Mouse (Mus musculus) liver, embryonic 14.5 days (tissue): ENCODE results near the gene Rtn4. TPM values are rescaled to one million over a fixed set of nuclear protein-coding genes. Genes with fewer than 3 reads are reported as not detected.

Experiments
- ATAC-seq: fragments of 200-750 bp; cut with Nextera tagmentation; 2 replicates; pipeline ENCODE4 v1.8.0; 2017; ENCODE audit warnings: moderate number of reproducible peaks, mild to moderate bottlenecking, moderate library complexity; ENCODE audit not compliant: insufficient read depth
- DNase-seq, 3 experiments: peaks; one replicate each; pipeline ENCODE4 v3.0.0-alpha.2; 2012 to 2013; ENCODE audit warnings: low read depth in 3 of 3, low spot score in 3 of 3
- H3K27ac ChIP-seq: fragments of 300-500 bp; sonication (generic); 2 replicates; pipeline ENCODE4 v1.5.1; 2014; ENCODE audit warnings: moderate library complexity, mild to moderate bottlenecking, control low read depth, inconsistent platforms
- H3K27me3 ChIP-seq: fragments of 300-500 bp; sonication (generic); 2 replicates; pipeline ENCODE4 v1.6.1; 2014; ENCODE audit warnings: mild to moderate bottlenecking, low read length, moderate library complexity; ENCODE audit not compliant: control insufficient read depth, insufficient read depth
- H3K36me3 ChIP-seq: fragments of 300-500 bp; sonication (generic); replicated peaks from 2 replicates; pipeline ENCODE4 v1.6.1; 2014; ENCODE audit warnings: low read depth; ENCODE audit not compliant: control insufficient read depth, insufficient read depth
- H3K4me1 ChIP-seq, 2 experiments: fragments of 200-500 bp in 1 of 2; fragments of 300-500 bp in 1 of 2; sonication (generic) in 1 of 2; replicated peaks; 2 replicates each; pipeline ENCODE4 v1.6.1; 2012 to 2014; ENCODE audit warnings: antibody characterized with exemption in 1 of 2, inconsistent platforms in 1 of 2, low read length in 1 of 2; ENCODE audit not compliant: control insufficient read depth in 2 of 2, insufficient read depth in 2 of 2
- H3K4me2 ChIP-seq: fragments of 300-500 bp; sonication (generic); 2 replicates; pipeline ENCODE4 v1.6.1; 2014; ENCODE audit warnings: low read depth, mild to moderate bottlenecking, control low read depth, moderate library complexity
- H3K4me3 ChIP-seq, 2 experiments: fragments of 200-500 bp in 1 of 2; fragments of 300-500 bp in 1 of 2; sonication (generic) in 1 of 2; 2 replicates each; pipeline ENCODE4 v1.5.1; 2012 to 2014; ENCODE audit warnings: low read depth in 2 of 2, low read length in 2 of 2, mild to moderate bottlenecking in 2 of 2, control low read depth in 1 of 2, inconsistent platforms in 1 of 2, moderate library complexity in 1 of 2; ENCODE audit not compliant: insufficient read depth in 1 of 2
- H3K9ac ChIP-seq: fragments of 300-500 bp; sonication (generic); replicated peaks from 2 replicates; pipeline ENCODE4 v1.6.1; 2014; ENCODE audit warnings: mild to moderate bottlenecking, control low read depth, moderate library complexity
- H3K9me3 ChIP-seq: fragments of 300-500 bp; sonication (generic); 2 replicates; pipeline ENCODE4 v1.6.1; 2016; ENCODE audit warnings: low read length, mixed read lengths; ENCODE audit not compliant: control insufficient read depth
- CTCF ChIP-seq: IDR thresholded peaks from 2 replicates; pipeline ENCODE4 v1.5.1; 2016; ENCODE audit warnings: antibody characterized with exemption, low read depth, control low read depth
- EP300 ChIP-seq: IDR thresholded peaks from 2 replicates; pipeline ENCODE4 v1.6.1; 2016; ENCODE audit warnings: antibody characterized with exemption, low read depth
- WGBS: fragments of 180-500 bp; shearing (Covaris S2); extraction: QIAGEN DNeasy Blood & Tissue Kit; methylation state at CpG from one replicate; pipeline ENCODE4 v1.1.7; 2014; ENCODE audit not compliant: insufficient replicate concordance; 5-methylcytosine and 5-hydroxymethylcytosine counted together
- polyA plus RNA-seq, 2 experiments: library from polyadenylated mRNA; depleted of rRNA in 1 of 2; stranded (reverse) in 1 of 2; unstranded in 1 of 2; fragments of >200 nt; fragmentation: Nextera tagmentation in 1 of 2; extraction: Ambion mirVana in 1 of 2; gene quantifications; 2 replicates each; pipeline versions ENCODE4 v1.2.1 to v1.2.3; 2012 to 2014

The Rtn4 gene
- polyA plus RNA-seq, 2 experiments, result 10.2 to 21.4 TPM

DNA sequence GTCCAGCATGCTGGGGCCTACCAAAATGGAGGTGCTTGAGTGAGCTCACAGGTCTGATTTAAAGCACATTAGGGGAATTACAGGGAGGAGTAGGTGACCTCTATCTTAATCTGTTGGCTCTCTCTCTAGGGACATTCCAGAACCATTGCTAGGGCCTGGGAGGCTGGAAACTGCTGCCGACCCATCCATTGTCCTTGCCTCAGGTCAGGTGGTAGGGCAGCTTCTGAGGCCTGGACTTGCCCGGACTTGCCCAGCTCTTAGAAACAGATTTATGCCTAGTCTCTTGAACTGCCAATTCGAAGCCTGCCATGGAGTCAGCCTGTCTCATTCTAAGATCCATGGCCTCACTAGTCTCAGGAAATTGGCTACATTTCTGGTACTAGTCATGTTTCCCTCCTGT lies 12.8 kb upstream of the Rtn4 start:
- Histone ChIP-seq H3K36me3 (no peaks in the 10 kb centered on the region), H3K4me1 (no peaks in the 10 kb centered on the region), H3K27me3 (no peaks in the 10 kb centered on the region), H3K4me3 (no peak overlapping the region), H3K27ac (no peak overlapping the region), H3K4me2 (no peak overlapping the region), H3K9me3 (no peaks in the 10 kb centered on the region), H3K9ac (no peak overlapping the region)
- TF ChIP-seq CTCF (no peak), EP300 (no peak)
- DNase-seq (no peak), ATAC-seq (no peak)
- WGBS, result 58% methylated on average over 3 of the region's 3 CpGs

DNA sequence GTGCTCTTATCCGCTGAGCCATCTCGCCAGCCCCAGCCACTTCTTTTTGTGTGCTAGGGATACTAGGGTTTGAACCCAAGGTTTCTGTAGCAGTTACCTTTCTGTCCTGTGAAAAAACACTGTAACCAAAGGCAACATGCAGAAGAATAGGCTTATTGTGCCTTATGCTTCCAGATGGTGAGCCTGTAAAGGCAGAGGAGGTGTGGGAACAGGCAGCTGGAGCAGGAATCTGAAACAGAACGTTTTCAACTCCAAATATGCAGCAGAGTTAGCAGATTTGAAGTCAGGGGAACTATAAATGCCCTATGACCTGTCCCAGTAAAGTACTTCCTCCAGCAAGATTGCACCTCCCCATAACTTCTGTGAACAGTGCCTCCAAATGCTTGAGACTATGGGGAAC lies 12.0 kb upstream of the Rtn4 start:
- Histone ChIP-seq H3K27ac (no peak overlapping the region), H3K9ac (no peak overlapping the region), H3K9me3 (no peaks in the 10 kb centered on the region), H3K4me3 (no peak overlapping the region), H3K4me2 (no peak overlapping the region), H3K36me3 (no peaks in the 10 kb centered on the region), H3K4me1 (no peaks in the 10 kb centered on the region), H3K27me3 (no peaks in the 10 kb centered on the region)
- ATAC-seq (no peak), DNase-seq (no peak)
- TF ChIP-seq CTCF, result no peak
- TF ChIP-seq EP300, result no peak
- 50% methylated on average over 3 of the region's 3 CpGs for WGBS

DNA sequence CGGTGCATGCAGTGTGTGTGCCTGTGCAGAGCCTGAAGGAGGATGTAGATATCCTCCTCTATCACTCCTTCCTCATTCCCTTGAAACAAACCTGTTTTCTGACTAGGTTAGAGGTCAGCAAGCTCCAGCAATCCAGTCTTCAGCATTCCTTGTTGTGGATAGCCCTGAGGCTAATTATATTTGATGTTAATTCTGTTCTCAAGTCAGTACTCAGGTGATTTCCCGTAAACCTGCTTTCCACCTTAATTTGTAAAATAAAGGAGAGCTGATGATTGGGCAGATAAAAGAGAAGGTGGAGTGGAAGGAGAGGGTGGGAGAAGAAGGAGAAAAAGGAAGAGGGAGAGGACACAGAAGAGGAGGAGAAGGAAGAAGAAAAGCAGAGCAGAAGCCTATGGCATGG lies 8.5 kb upstream of the Rtn4 start:
- TF ChIP-seq CTCF (no peak), EP300 (no peak)
- ATAC-seq (no peak), DNase-seq (no peak)
- WGBS, result 59% methylated on average over 2 of the region's 2 CpGs
- no peaks in the 10 kb centered on the region for H3K9me3 ChIP-seq
- H3K27me3 ChIP-seq, result no peaks in the 10 kb centered on the region
- H3K4me3 ChIP-seq, result no peak overlapping the region
- H3K4me2 ChIP-seq, result no peak overlapping the region
- no peak overlapping the region for H3K9ac ChIP-seq
- H3K4me1 ChIP-seq, result no peaks in the 10 kb centered on the region
- H3K27ac ChIP-seq, result no peak overlapping the region
- no peaks in the 10 kb centered on the region for H3K36me3 ChIP-seq

DNA sequence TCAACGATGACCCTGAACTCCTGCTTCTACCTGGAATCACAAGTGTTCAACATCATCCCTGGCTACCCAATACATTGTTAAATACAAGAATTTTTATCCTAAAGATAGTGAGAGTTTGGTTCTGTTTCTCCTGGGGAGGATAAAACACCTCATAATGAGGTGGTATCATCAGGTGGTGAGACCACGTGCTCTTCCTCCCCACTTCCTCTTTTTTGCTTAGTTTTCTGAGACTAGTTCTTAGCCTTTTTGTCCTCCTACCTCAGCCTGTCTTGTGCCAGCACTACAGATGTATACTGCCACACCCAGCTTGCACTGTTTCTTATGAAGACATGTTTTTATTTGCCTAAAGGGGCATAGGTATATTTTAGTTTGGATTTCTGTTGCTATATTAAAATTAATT lies 6.6 kb upstream of the Rtn4 start:
- ATAC-seq (no peak), DNase-seq (no peak)
- Histone ChIP-seq H3K27ac (no peak overlapping the region), H3K4me3 (no peak overlapping the region), H3K4me2 (no peak overlapping the region), H3K27me3 (no peaks in the 10 kb centered on the region), H3K36me3 (no peaks in the 10 kb centered on the region), H3K9me3 (no peaks in the 10 kb centered on the region), H3K4me1 (no peaks in the 10 kb centered on the region), H3K9ac (no peak overlapping the region)
- TF ChIP-seq EP300 (no peak), CTCF (no peak)
- WGBS, result 34% methylated on average over 2 of the region's 2 CpGs

DNA sequence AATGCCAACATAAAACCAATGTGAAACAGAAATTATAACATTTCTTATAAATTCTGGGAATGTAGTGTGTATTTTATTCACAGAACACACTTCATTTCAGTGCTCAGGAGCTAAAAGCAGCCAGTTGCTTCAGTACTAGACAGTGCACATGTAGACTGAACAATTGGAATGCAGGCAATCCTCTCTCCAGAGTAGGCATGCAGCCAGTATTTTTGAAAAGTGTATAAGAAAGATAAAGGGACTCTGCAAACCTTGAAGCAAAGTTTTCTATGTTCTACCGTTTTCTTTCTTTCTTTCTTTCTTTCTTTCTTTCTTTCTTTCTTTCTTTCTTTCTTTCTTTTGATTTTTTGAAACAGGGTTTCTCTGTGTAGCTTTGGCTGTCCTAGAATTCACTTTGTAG lies 1.2 kb upstream of the Rtn4 start:
- H3K27ac ChIP-seq, result no peak overlapping the region
- H3K36me3 ChIP-seq, result no peaks in the 10 kb centered on the region
- no peak overlapping the region for H3K4me2 ChIP-seq

More for the DNA sequence above, 1.2 kb upstream of the Rtn4 start:
- Histone ChIP-seq H3K4me1 (peaks cover 3 to 6% of the 10 kb centered on the region in 2 experiments), H3K9ac (no peak overlapping the region), H3K4me3 (no peak overlapping the region), H3K27me3 (no peaks in the 10 kb centered on the region), H3K9me3 (no peaks in the 10 kb centered on the region)
- DNase-seq (no peak), ATAC-seq (no peak)
- TF ChIP-seq CTCF (no peak), EP300 (no peak)
- 58% methylated on average over 1 of the region's 1 CpGs for WGBS
